Mouse (Mus musculus): ENCODE data around the gene Ciz1.

DNA sequence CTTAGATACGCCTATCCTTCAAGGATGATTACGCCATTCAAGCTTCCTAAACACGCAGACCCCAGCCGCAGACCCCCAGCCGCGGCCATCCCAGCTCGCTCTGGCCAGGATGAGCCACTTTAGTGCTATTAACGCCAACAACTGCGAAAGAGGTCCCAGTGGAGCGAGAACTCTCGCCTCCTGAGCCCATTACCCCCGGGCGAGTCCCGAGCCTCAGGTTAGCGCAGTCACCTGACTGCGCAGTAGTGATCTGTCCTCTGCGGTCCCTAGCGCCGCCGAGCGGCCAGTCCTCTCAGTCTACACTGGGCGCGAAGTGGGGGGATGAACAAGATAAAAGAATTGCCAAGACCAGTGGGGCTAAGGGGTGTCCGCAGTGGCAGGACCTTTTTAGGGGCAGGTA, 9.3 kb downstream of the Ciz1 start:
- TF ChIP-seq CTCF (IDR thresholded peaks at IDR 0.05; ENCODE audit: extremely low read depth, insufficient read depth, low read length): peak; percentile 38; the same call in 1 of the 2 replicates
- TF ChIP-seq POLR2A (IDR thresholded peaks at IDR 0.05; ENCODE audit: extremely low read depth, insufficient read depth, low read length): 0 out of 2 replicates have a peak, but pooled peaks have one; percentile 32
